Mouse (Mus musculus) forebrain, embryonic 11.5 days (tissue): Measurements from ENCODE around the gene Sgcd. TPM values are rescaled to one million over a fixed set of nuclear protein-coding genes. Genes with fewer than 3 reads are reported as not detected.

Experiments used
- ATAC-seq: fragments of 200-750 bp; cut with Nextera tagmentation; replicated peaks from 2 replicates; pipeline ENCODE4 v1.8.0; 2017; ENCODE audit warnings: moderate TSS enrichment; ENCODE audit not compliant: low FRiP score
- DNase-seq: peaks from one replicate; pipeline ENCODE4 v3.0.0-alpha.2; 2017; ENCODE audit warnings: low spot score
- H3K27ac ChIP-seq: fragments of 300-500 bp; sonication (generic); 2 replicates; pipeline ENCODE4 v1.5.1; 2014; ENCODE audit warnings: low read depth, low read length
- H3K27me3 ChIP-seq: fragments of 300-500 bp; sonication (generic); 2 replicates; pipeline ENCODE4 v1.6.1; 2014; ENCODE audit warnings: mild to moderate bottlenecking, low read length, mixed read lengths; ENCODE audit not compliant: control insufficient read depth, insufficient read depth
- H3K36me3 ChIP-seq: fragments of 300-500 bp; sonication (generic); 2 replicates; pipeline ENCODE4 v1.6.1; 2014; ENCODE audit warnings: mild to moderate bottlenecking, low read length, moderate library complexity, mixed read lengths; ENCODE audit not compliant: control insufficient read depth, insufficient read depth
- H3K4me1 ChIP-seq: fragments of 300-500 bp; sonication (generic); replicated peaks from 2 replicates; pipeline ENCODE4 v1.6.1; 2014; ENCODE audit warnings: low read length, mixed read lengths; ENCODE audit not compliant: control insufficient read depth, insufficient read depth
- H3K4me2 ChIP-seq: fragments of 300-500 bp; sonication (generic); 2 replicates; pipeline ENCODE4 v1.6.1; 2014; ENCODE audit warnings: low read depth, mild to moderate bottlenecking, low read length, moderate library complexity, mixed read lengths; ENCODE audit not compliant: severe bottlenecking
- H3K4me3 ChIP-seq: fragments of 300-500 bp; sonication (generic); 2 replicates; pipeline ENCODE4 v1.5.1; 2014; ENCODE audit warnings: low read depth, low read length
- H3K9ac ChIP-seq: fragments of 300-500 bp; sonication (generic); 2 replicates; pipeline ENCODE4 v1.6.1; 2014; ENCODE audit warnings: low read length
- H3K9me3 ChIP-seq: fragments of 300-500 bp; sonication (generic); 2 replicates; pipeline ENCODE4 v1.6.1; 2016; ENCODE audit warnings: low read length, mixed read lengths; ENCODE audit not compliant: control insufficient read depth
- WGBS: fragments of 180-500 bp; shearing (Covaris S2); extraction: QIAGEN DNeasy Blood & Tissue Kit; methylation state at CpG from one replicate; pipeline ENCODE4 v1.1.7; 2014; 5-methylcytosine and 5-hydroxymethylcytosine counted together
- polyA plus RNA-seq: library from polyadenylated mRNA; unstranded; fragments of >200 nt; fragmentation: Nextera tagmentation; extraction: Ambion mirVana; gene quantifications from 2 replicates; pipeline ENCODE4 v1.2.1, GENCODE M21; 2014

Sgcd gene
- polyA plus RNA-seq, 1 experiment from 2014 or later: 2.3 TPM

- ATAC-seq: no peak
- 83% methylated on average over 4 of the region's 4 CpGs for whole genome bisulfite sequencing
These were observed 229.8 kb downstream of the Sgcd start for GRCm38 (mm10) chr11:47759015-47759414.

DNA sequence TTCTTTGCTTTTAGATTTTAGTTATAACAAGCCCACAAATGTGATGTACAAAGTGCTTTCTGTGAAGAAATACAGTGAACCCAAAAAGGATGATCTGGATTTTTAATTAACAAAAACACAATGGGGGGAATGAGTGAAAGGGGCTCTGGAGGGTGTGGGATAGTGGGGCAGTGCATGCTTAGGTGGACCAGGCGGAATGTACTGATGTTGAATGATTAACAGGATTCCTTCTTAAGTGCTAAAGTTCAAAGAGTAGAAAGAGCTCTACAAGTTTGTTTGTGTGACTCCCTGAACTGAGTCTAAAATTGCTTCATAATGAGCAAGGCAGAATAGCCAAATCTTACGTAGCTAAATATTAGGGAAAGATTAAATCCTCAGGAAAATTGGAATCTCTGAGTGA lies 246.0 kb downstream of the Sgcd start:
- no peak for DNase-seq
- H3K9me3 ChIP-seq: no peaks in the 10 kb centered on the region
- ATAC-seq: no peak
- H3K36me3 ChIP-seq: no peaks in the 10 kb centered on the region
- H3K4me1 ChIP-seq: no peaks in the 10 kb centered on the region
- H3K27ac ChIP-seq: no peak overlapping the region
- H3K9ac ChIP-seq: no peak overlapping the region
- H3K27me3 ChIP-seq: no peaks in the 10 kb centered on the region
- no peak overlapping the region for H3K4me3 ChIP-seq
- 64% methylated on average over 2 of the region's 2 CpGs for WGBS
- H3K4me2 ChIP-seq: no peak overlapping the region

More at GRCm38 (mm10) chr11:47759015-47759414, 229.8 kb downstream of the Sgcd start:
- Histone ChIP-seq H3K9ac (no peak overlapping the region), H3K27me3 (no peaks in the 10 kb centered on the region), H3K4me1 (no peaks in the 10 kb centered on the region), H3K4me2 (no peak overlapping the region), H3K36me3 (no peaks in the 10 kb centered on the region), H3K27ac (no peak overlapping the region), H3K4me3 (no peak overlapping the region), H3K9me3 (no peaks in the 10 kb centered on the region)
- no peak for DNase-seq

GRCm38 (mm10) chr11:47704930-47705787 lies 283.6 kb downstream of the Sgcd start:
- ATAC-seq: no peak
- Histone ChIP-seq H3K9me3 (no peaks in the 10 kb centered on the region), H3K27ac (no peak overlapping the region), H3K27me3 (no peaks in the 10 kb centered on the region), H3K4me2 (no peak overlapping the region), H3K4me3 (no peak overlapping the region), H3K36me3 (no peaks in the 10 kb centered on the region), H3K4me1 (no peaks in the 10 kb centered on the region), H3K9ac (no peak overlapping the region)
- DNase-seq: no peak
- WGBS: 86% methylated on average over 8 of the region's 8 CpGs

GRCm38 (mm10) chr11:47695611-47696010 lies 293.2 kb downstream of the Sgcd start:
- 0% methylated on average over 1 of the region's 1 CpGs for WGBS
- Histone ChIP-seq H3K4me1 (no peaks in the 10 kb centered on the region), H3K9ac (no peak overlapping the region), H3K4me3 (no peak overlapping the region), H3K9me3 (no peaks in the 10 kb centered on the region), H3K27ac (no peak overlapping the region), H3K27me3 (no peaks in the 10 kb centered on the region), H3K4me2 (no peak overlapping the region), H3K36me3 (no peaks in the 10 kb centered on the region)
- ATAC-seq (peak; percentile 63), DNase-seq (no peak)

- H3K9ac ChIP-seq: no peak overlapping the region
- no peak overlapping the region for H3K4me2 ChIP-seq
- H3K9me3 ChIP-seq: no peaks in the 10 kb centered on the region
- DNase-seq (peak; percentile 69), ATAC-seq (0 out of 2 replicates have a peak, but pooled peaks have one; percentile 30)
- H3K4me1 ChIP-seq: no peaks in the 10 kb centered on the region
- H3K27me3 ChIP-seq: no peaks in the 10 kb centered on the region
- no peak overlapping the region for H3K27ac ChIP-seq
- no peak overlapping the region for H3K4me3 ChIP-seq
- no peaks in the 10 kb centered on the region for H3K36me3 ChIP-seq
- WGBS: 2% methylated on average over 1 of the region's 1 CpGs
These were observed 330.6 kb downstream of the Sgcd start for GRCm38 (mm10) chr11:47658135-47658534.

DNA sequence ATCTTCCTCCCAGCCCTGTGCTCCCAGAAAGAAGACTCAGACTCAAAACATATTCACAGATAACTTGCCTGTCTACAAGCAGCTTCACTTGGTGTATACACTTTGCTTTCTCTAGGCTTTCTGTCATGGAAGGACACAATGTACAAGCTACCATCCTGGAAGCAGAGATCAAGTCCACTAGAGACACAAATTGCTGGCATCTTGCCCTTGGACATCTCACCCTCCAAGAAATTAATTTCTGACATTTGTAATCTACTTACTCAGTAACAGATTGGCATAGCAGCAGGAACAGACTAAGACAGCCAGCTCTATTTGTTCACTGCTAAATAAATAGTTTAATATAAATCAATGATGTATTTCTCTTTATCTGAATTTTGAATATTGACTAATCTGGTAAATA lies 342.9 kb downstream of the Sgcd start:
- H3K9ac ChIP-seq: no peak overlapping the region
- no peak overlapping the region for H3K27ac ChIP-seq
- no peak overlapping the region for H3K4me2 ChIP-seq
- H3K36me3 ChIP-seq: no peaks in the 10 kb centered on the region
- H3K4me3 ChIP-seq: no peak overlapping the region
- no peaks in the 10 kb centered on the region; the same call in 1 of the 2 replicates for H3K27me3 ChIP-seq
- H3K9me3 ChIP-seq: no peaks in the 10 kb centered on the region
- ATAC-seq: no peak
- no peaks in the 10 kb centered on the region for H3K4me1 ChIP-seq
- DNase-seq: no peak

GRCm38 (mm10) chr11:47641567-47642259 lies 347.1 kb downstream of the Sgcd start:
- ATAC-seq: peak; percentile 74
- DNase-seq: no peak
- no peak overlapping the region for H3K27ac ChIP-seq

GRCm38 (mm10) chr11:47640556-47640955 lies 348.2 kb downstream of the Sgcd start:
- Histone ChIP-seq H3K27me3 (no peaks in the 10 kb centered on the region; the same call in 1 of the 2 replicates), H3K4me1 (no peaks in the 10 kb centered on the region), H3K9ac (no peak overlapping the region), H3K36me3 (no peaks in the 10 kb centered on the region), H3K4me3 (no peak overlapping the region), H3K9me3 (no peaks in the 10 kb centered on the region), H3K4me2 (no peak overlapping the region), H3K27ac (no peak overlapping the region)
- 3% methylated on average over 1 of the region's 1 CpGs for WGBS
- ATAC-seq (peak; percentile 68), DNase-seq (no peak)

More at GRCm38 (mm10) chr11:47641567-47642259, 347.1 kb downstream of the Sgcd start:
- Histone ChIP-seq H3K4me2 (no peak overlapping the region), H3K9ac (no peak overlapping the region), H3K27me3 (no peaks in the 10 kb centered on the region; the same call in 1 of the 2 replicates), H3K36me3 (no peaks in the 10 kb centered on the region), H3K4me3 (no peak overlapping the region), H3K9me3 (no peaks in the 10 kb centered on the region), H3K4me1 (no peaks in the 10 kb centered on the region)
- WGBS: 25% methylated on average over 2 of the region's 2 CpGs
